ENCODE assay signal across 8 mouse cellular contexts in genomic region chr2:164497691-164498268, GRCm38 (mm10). TPM values are rescaled to one million over a fixed set of nuclear protein-coding genes. Genes with fewer than 3 reads are reported as not detected.
DNase-seq lines count a peak whose midpoint lies in the region; ATAC-seq and TF ChIP-seq lines count a peak whose summit lies in the region.

No protein-coding gene starts in this region.

- peak overlapping the region; percentile 72 for H3K4me2 ChIP-seq in CH12.LX (ENCODE audit: insufficient read depth, low read depth, poor library complexity, severe bottlenecking)
- peak overlapping the region; percentile 92 for H3K4me2 ChIP-seq in limb, embryonic 15.5 days
- peak overlapping the region; percentile 92 for H3K4me2 ChIP-seq in stomach, postnatal 0 days (replicated peaks; ENCODE audit: low read depth)

- H3K4me1 ChIP-seq in CH12.LX (ENCODE audit: control insufficient read depth in 1 of 2, insufficient read depth in 2 of 2), result peaks cover 8 to 32% of the 10 kb centered on the region in 2 experiments
- H3K4me1 ChIP-seq in limb, embryonic 15.5 days, result peaks cover 8% of the 10 kb centered on the region
- peaks cover 5% of the 10 kb centered on the region; the same call in 1 of the 2 replicates for H3K4me1 ChIP-seq in stomach, postnatal 0 days (replicated peaks; ENCODE audit: control insufficient read depth, insufficient read depth)

- dilution Hi-C loops in CH12.LX (cut with MboI; ENCODE audit: extremely low pct_ligation_motif_present, extremely low pct_unique_long_range_greater_than_20kb, low sequenced_read_pairs), result no loop called here

- TF ChIP-seq CTCF in gastrocnemius, adult 2 months (IDR thresholded peaks at IDR 0.05), result no peak
- TF ChIP-seq CTCF in CH12.LX (conservative IDR thresholded peaks at IDR 0.05 in 1 of 2, IDR thresholded peaks at IDR 0.05 in 1 of 2; ENCODE audit: low read depth in 2 of 2, low read length in 2 of 2), result no peak
- peak; percentile 39 for TF ChIP-seq CTCF in stomach, postnatal 0 days (IDR thresholded peaks at IDR 0.05; ENCODE audit: low read depth)

- no peak for DNase-seq in gastrocnemius, adult 2 months
- no peak for DNase-seq in gastrocnemius, adult 18-20 months (ENCODE audit: low spot score)
- no peak for DNase-seq in CH12.LX (ENCODE audit: extremely low read depth)
- peak; percentile 37 for DNase-seq in stomach, postnatal 0 days (ENCODE audit: low spot score)
- DNase-seq in layer of hippocampus, adult 18-20 months (ENCODE audit: low spot score in 2 of 2), result no peak
- DNase-seq in lung, postnatal 14 days, result no peak

- H3K36me3 ChIP-seq in CH12.LX (replicated peaks in 1 of 2; ENCODE audit: control insufficient read depth in 1 of 2, insufficient read depth in 1 of 2, low read length in 1 of 2), result peaks cover 33 to 40% of the 10 kb centered on the region in 2 experiments
- peaks cover 33% of the 10 kb centered on the region for H3K36me3 ChIP-seq in limb, embryonic 15.5 days
- peaks cover 8% of the 10 kb centered on the region for H3K36me3 ChIP-seq in stomach, postnatal 0 days (ENCODE audit: control insufficient read depth, insufficient read depth, low read length)

- peaks cover 4% of the 10 kb centered on the region for H3K79me2 ChIP-seq in CH12.LX (replicated peaks; ENCODE audit: control insufficient read depth, extremely low read depth, insufficient read depth, poor library complexity, severe bottlenecking)

- H3K4me3 ChIP-seq in gastrocnemius, adult 2 months, result peak overlapping the region; percentile 96
- peak overlapping the region; percentile 79 to 94 (median 93) for H3K4me3 ChIP-seq in CH12.LX (replicated peaks in 1 of 3; ENCODE audit: low read depth in 2 of 3, low read length in 2 of 3, poor library complexity in 1 of 3)
- H3K4me3 ChIP-seq in limb, embryonic 15.5 days, result peak overlapping the region; percentile 84
- H3K4me3 ChIP-seq in stomach, postnatal 0 days (ENCODE audit: low read depth, low read length), result peak overlapping the region; percentile 79

- TF ChIP-seq EP300 in CH12.LX (IDR thresholded peaks at IDR 0.05; ENCODE audit: low read length), result no peak
- no peak for TF ChIP-seq EP300 in stomach, postnatal 0 days (optimal IDR thresholded peaks at IDR 0.05)

- no peak for TF ChIP-seq RAD21 in CH12.LX (IDR thresholded peaks at IDR 0.05; ENCODE audit: low read depth, low read length)

- H3K27me3 ChIP-seq in CH12.LX (replicated peaks), result no peaks in the 10 kb centered on the region
- no peaks in the 10 kb centered on the region for H3K27me3 ChIP-seq in limb, embryonic 15.5 days
- H3K27me3 ChIP-seq in stomach, postnatal 0 days (ENCODE audit: control insufficient read depth, insufficient read depth, low read length), result no peaks in the 10 kb centered on the region

- whole genome bisulfite sequencing in limb, embryonic 15.5 days, result 4% methylated on average over 21 of the region's 21 CpGs
- 6% methylated on average over 21 of the region's 21 CpGs for WGBS in stomach, postnatal 0 days

- peak; percentile 17; the same call in 1 of the 2 replicates for ATAC-seq in erythroblast, adult 5-6 weeks (replicated peaks; ENCODE audit: low FRiP score, poor library complexity, severe bottlenecking)
- no peak for ATAC-seq in limb, embryonic 15.5 days (ENCODE audit: insufficient number of reproducible peaks, low FRiP score, low TSS enrichment, low read depth)
- ATAC-seq in stomach, postnatal 0 days (ENCODE audit: low FRiP score, low TSS enrichment), result peak; percentile 31

- in situ Hi-C loops in CH12.LX (cut with MboI; ENCODE audit: low pct_ligation_motif_present, low pct_unique_long_range_greater_than_20kb, low sequenced_read_pairs), result no loop called here

- intact Hi-C loops in gastrocnemius, adult 2 months (cut with DNase I), result loop anchor here (5.0 kb wide), 1 partner anchor 35 kb away; the partner anchor contains the start of gene Gm20458

- H3K9ac ChIP-seq in CH12.LX (ENCODE audit: insufficient read depth, low read depth), result peak overlapping the region; percentile 72
- peak overlapping the region; percentile 55 for H3K9ac ChIP-seq in limb, embryonic 15.5 days
- H3K9ac ChIP-seq in stomach, postnatal 0 days (ENCODE audit: low read length), result peak overlapping the region; percentile 77

- H3K27ac ChIP-seq in gastrocnemius, adult 2 months, result peak overlapping the region; percentile 95
- peak overlapping the region; percentile 41; the same call in 1 of the 2 replicates for H3K27ac ChIP-seq in CH12.LX (ENCODE audit: insufficient read depth, low read depth)
- H3K27ac ChIP-seq in limb, embryonic 15.5 days, result peak overlapping the region; percentile 47; the same call in 1 of the 2 replicates
- peak overlapping the region; percentile 75; the same call in 1 of the 2 replicates for H3K27ac ChIP-seq in stomach, postnatal 0 days (replicated peaks)

- TF ChIP-seq POLR2A in CH12.LX (IDR thresholded peaks at IDR 0.05; ENCODE audit: low read depth, low read length), result no peak

- H3K9me3 ChIP-seq in CH12.LX (replicated peaks; ENCODE audit: low read length), result no peaks in the 10 kb centered on the region
- no peaks in the 10 kb centered on the region for H3K9me3 ChIP-seq in limb, embryonic 15.5 days
- no peaks in the 10 kb centered on the region for H3K9me3 ChIP-seq in stomach, postnatal 0 days (ENCODE audit: control insufficient read depth, low read length)

TF ChIP-seq in CH12.LX, 34 proteins besides CTCF, POLR2A, EP300 and RAD21 (continues in another document):
- no peak for TF ChIP-seq GABPA (IDR thresholded peaks at IDR 0.05; ENCODE audit: insufficient replicate concordance, low read depth, low read length)
- no peak for TF ChIP-seq JUND (conservative IDR thresholded peaks at IDR 0.05; ENCODE audit: low read depth, low read length)
- no peak for TF ChIP-seq USF1 (IDR thresholded peaks at IDR 0.05; ENCODE audit: low read depth, low read length)
- no peak for TF ChIP-seq TCF12 (IDR thresholded peaks at IDR 0.05; ENCODE audit: low read depth, low read length)
- TF ChIP-seq UBTF (IDR thresholded peaks at IDR 0.05; ENCODE audit: low read depth, low read length), result no peak

RNA-seq across cellular contexts. Expression of gene Pigt, which starts 0.5 kb away (rescaled TPM):
- total RNA-seq in gastrocnemius, adult 2 months (2021), result 10 to 100 TPM; 27.2 to 33.5 TPM
- total RNA-seq in gastrocnemius, adult 18-20 months (2021), result 10 to 100 TPM; 31.4 to 32.6 TPM
- total RNA-seq in CH12.LX (2012; rRNA removed) (36.8 and 39.2 TPM in 2 replicates), CH12.LX (2014; rRNA removed) (12.4 and 14.0 TPM in 2 replicates)
- polyA plus RNA-seq in CH12.LX (2012; ENCODE audit: insufficient read length, low read depth), result 66.2 and 91.8 TPM in 2 replicates
- total RNA-seq in erythroblast, adult 5-6 weeks (2015; ENCODE audit: low replicate concordance), result 13.6 and 17.1 TPM in 2 replicates
- total RNA-seq in erythroblast, adult 5-6 weeks (2017; ENCODE audit: low replicate concordance), result 7.0 and 8.6 TPM in 2 replicates
- polyA plus RNA-seq in limb, embryonic 15.5 days (2015; fragmentation: Nextera tagmentation; extraction: Ambion mirVana), result 65.0 and 67.5 TPM in 2 replicates
- 53.6 and 54.7 TPM in 2 replicates for polyA plus RNA-seq in stomach, postnatal 0 days (2015; fragmentation: Nextera tagmentation; extraction: Ambion mirVana)
- 10 to 100 TPM; 80.8 to 86.1 TPM for total RNA-seq in layer of hippocampus, adult 18-20 months (2021)

RNA-seq across cellular contexts. Expression of gene Dbndd2, which starts 11.9 kb away (rescaled TPM):
- total RNA-seq in gastrocnemius, adult 2 months (2021), result 10 to 100 TPM; 12.9 to 25.5 TPM
- 10 to 100 TPM; 22.8 to 24.5 TPM for total RNA-seq in gastrocnemius, adult 18-20 months (2021)
- total RNA-seq in CH12.LX (2012; rRNA removed) (1.6 and 5.7 TPM in 2 replicates), CH12.LX (2014; rRNA removed) (0.61 TPM in 1 of 2 replicates, not detected in the other)
- 0.31 and 0.53 TPM in 2 replicates for polyA plus RNA-seq in CH12.LX (2012; ENCODE audit: insufficient read length, low read depth)
- total RNA-seq in erythroblast, adult 5-6 weeks (2015; ENCODE audit: low replicate concordance), result 2.1 TPM in 1 of 2 replicates, not detected in the other
- total RNA-seq in erythroblast, adult 5-6 weeks (2017; ENCODE audit: low replicate concordance), result 0.84 and 3.9 TPM in 2 replicates
- polyA plus RNA-seq in limb, embryonic 15.5 days (2015; fragmentation: Nextera tagmentation; extraction: Ambion mirVana), result 6.3 and 6.9 TPM in 2 replicates
- polyA plus RNA-seq in stomach, postnatal 0 days (2015; fragmentation: Nextera tagmentation; extraction: Ambion mirVana), result 27.3 and 27.8 TPM in 2 replicates
- total RNA-seq in layer of hippocampus, adult 18-20 months (2021), result 100 to 1,000 TPM; 118 to 138 TPM

RNA-seq across cellular contexts. Expression of gene Trp53tg5, which starts 24.3 kb away (rescaled TPM):
- total RNA-seq in gastrocnemius, adult 2 months (2021), result not detected
- total RNA-seq in gastrocnemius, adult 18-20 months (2021), result not detected
- total RNA-seq in CH12.LX (2012; rRNA removed) (not detected in 2 replicates), CH12.LX (2014; rRNA removed) (not detected in 2 replicates)
- polyA plus RNA-seq in CH12.LX (2012; ENCODE audit: insufficient read length, low read depth), result not detected in 2 replicates
- total RNA-seq in erythroblast, adult 5-6 weeks (2015; ENCODE audit: low replicate concordance), result not detected in 2 replicates
- not detected in 2 replicates for total RNA-seq in erythroblast, adult 5-6 weeks (2017; ENCODE audit: low replicate concordance)
- not detected in 2 replicates for polyA plus RNA-seq in limb, embryonic 15.5 days (2015; fragmentation: Nextera tagmentation; extraction: Ambion mirVana)
- not detected in 2 replicates for polyA plus RNA-seq in stomach, postnatal 0 days (2015; fragmentation: Nextera tagmentation; extraction: Ambion mirVana)
- total RNA-seq in layer of hippocampus, adult 18-20 months (2021), result not detected

RNA-seq across cellular contexts. Expression of gene Gm20458, which starts 37.0 kb away (rescaled TPM):
- total RNA-seq in gastrocnemius, adult 2 months (2021), result 1 to 10 TPM; 7.6 to 9.4 TPM
- total RNA-seq in gastrocnemius, adult 18-20 months (2021), result 1 to 10 TPM; 3.8 to 6.5 TPM
- total RNA-seq in CH12.LX (2012; rRNA removed) (0.88 and 1.1 TPM in 2 replicates), CH12.LX (2014; rRNA removed) (0.74 TPM in 1 of 2 replicates, not detected in the other)
- polyA plus RNA-seq in CH12.LX (2012; ENCODE audit: insufficient read length, low read depth), result 0.31 and 1.2 TPM in 2 replicates
- not detected in 2 replicates for total RNA-seq in erythroblast, adult 5-6 weeks (2015; ENCODE audit: low replicate concordance)
- total RNA-seq in erythroblast, adult 5-6 weeks (2017; ENCODE audit: low replicate concordance), result not detected in 2 replicates
- polyA plus RNA-seq in limb, embryonic 15.5 days (2015; fragmentation: Nextera tagmentation; extraction: Ambion mirVana), result 11.0 and 12.2 TPM in 2 replicates
- polyA plus RNA-seq in stomach, postnatal 0 days (2015; fragmentation: Nextera tagmentation; extraction: Ambion mirVana), result 26.9 and 28.1 TPM in 2 replicates
- total RNA-seq in layer of hippocampus, adult 18-20 months (2021), result 1 to 10 TPM; 5.4 to 9.9 TPM

RNA-seq across cellular contexts. Expression of gene Sys1, which starts 41.0 kb away (rescaled TPM):
- 10 to 100 TPM; 21.7 to 24.7 TPM for total RNA-seq in gastrocnemius, adult 2 months (2021)
- total RNA-seq in gastrocnemius, adult 18-20 months (2021), result 10 to 100 TPM; 26.0 to 26.2 TPM
- total RNA-seq in CH12.LX (2012; rRNA removed) (58.5 and 59.7 TPM in 2 replicates), CH12.LX (2014; rRNA removed) (41.8 and 46.6 TPM in 2 replicates)
- 46.5 and 57.4 TPM in 2 replicates for polyA plus RNA-seq in CH12.LX (2012; ENCODE audit: insufficient read length, low read depth)
- 7.1 and 9.8 TPM in 2 replicates for total RNA-seq in erythroblast, adult 5-6 weeks (2015; ENCODE audit: low replicate concordance)
- 3.7 and 17.0 TPM in 2 replicates for total RNA-seq in erythroblast, adult 5-6 weeks (2017; ENCODE audit: low replicate concordance)
- 54.5 and 61.2 TPM in 2 replicates for polyA plus RNA-seq in limb, embryonic 15.5 days (2015; fragmentation: Nextera tagmentation; extraction: Ambion mirVana)
- 46.9 and 48.6 TPM in 2 replicates for polyA plus RNA-seq in stomach, postnatal 0 days (2015; fragmentation: Nextera tagmentation; extraction: Ambion mirVana)
- total RNA-seq in layer of hippocampus, adult 18-20 months (2021), result 10 to 100 TPM; 37.9 to 39.9 TPM

Comparison
In these comparisons a context has a peak if more than half of its experiments do, and no peak if none do; other contexts are left out.
1. H3K27ac ChIP-seq: peak in every context shown above with its lines; median percentile 95 in gastrocnemius, adult 2 months; 75 in stomach, postnatal 0 days; 47 in limb, embryonic 15.5 days; 41 in CH12.LX.
2. RNA of gene Dbndd2, which starts 11.9 kb away (total RNA-seq): 118 to 138 TPM in layer of hippocampus, adult 18-20 months; 12.9 to 25.5 TPM in gastrocnemius, adult 2 months, 22.8 to 24.5 TPM in gastrocnemius, adult 18-20 months, 0.61 to 5.7 TPM in CH12.LX and 0.84 to 3.9 TPM in erythroblast, adult 5-6 weeks; every median in the first group is over 4 times any median in the second.
3. Peak in every context shown above with its lines, with median percentiles within 50 percentile points of each other: H3K4me3 ChIP-seq, H3K4me2 ChIP-seq and H3K9ac ChIP-seq.